Mouse (Mus musculus) heart, adult 2 months (tissue): ENCODE measurements at regions not wholly inside any gene's neighbourhood (a gene's known extent, or its start where the extent isn't known, plus 50 kb on each side); places are given as distances from the start of the nearest gene placed in this dataset.

Source experiments
- CTCF ChIP-seq: fragments of 200-600 bp; IDR thresholded peaks from 2 replicates; pipeline ENCODE4 v1.8.1; 2022; ENCODE audit warnings: antibody characterized with exemption, mild to moderate bottlenecking, moderate library complexity
- POLR2A ChIP-seq: fragments of 200-500 bp; IDR thresholded peaks from 2 replicates; pipeline ENCODE4 v1.6.1; 2011; ENCODE audit warnings: mild to moderate bottlenecking, low read depth, low read length, control low read depth; ENCODE audit not compliant: insufficient read depth

- TF ChIP-seq POLR2A (no peak), CTCF (peak; percentile 74)
These were observed 288.8 kb downstream of the Dchs2 start for GRCm38 (mm10) chr3:83416536-83416935.
